Mouse (Mus musculus) C2C12 (cell line): ENCODE results near the gene Acsm5.

Source experiments
- CEBPB ChIP-seq: IDR thresholded peaks from one replicate; pipeline ENCODE4 v1.6.1; 2011; ENCODE audit warnings: low read depth, mild to moderate bottlenecking, control low read depth, moderate library complexity
- CTCF ChIP-seq: IDR thresholded peaks from one replicate; pipeline ENCODE4 v1.5.1; 2011; ENCODE audit not compliant: control insufficient read depth, insufficient read depth, insufficient read length
- MAX ChIP-seq: IDR thresholded peaks from one replicate; pipeline ENCODE4 v1.6.1; 2011; ENCODE audit warnings: mild to moderate bottlenecking, control low read depth
- MYOG ChIP-seq: IDR thresholded peaks from one replicate; pipeline ENCODE4 v1.6.1; 2011; ENCODE audit not compliant: control insufficient read depth, insufficient read length; ENCODE audit errors: extremely low read depth
- USF1 ChIP-seq: IDR thresholded peaks from one replicate; pipeline ENCODE4 v1.6.1; 2011; ENCODE audit warnings: low read depth, mild to moderate bottlenecking, control low read depth, moderate library complexity

- TF ChIP-seq USF1 (no peak), CTCF (no peak), CEBPB (no peak), MYOG (no peak), MAX (no peak)
Observed at GRCm38 (mm10) chr7:119521816-119522215, 2.6 kb downstream of the Acsm5 start.
